12 mouse cellular contexts compared by ENCODE assay signal in genomic region chr5:117502611-117503010, GRCm38 (mm10).
A peak's percentile ranks its signal among the peaks of the same experiment; 100 is the strongest.
DNase-seq lines count a peak whose midpoint lies in the region; ATAC-seq and TF ChIP-seq lines count a peak whose summit lies in the region.
"Had no signal": no experiment of that assay in that cellular context is flagged by ENCODE, and none has a peak within 500 bp of the region (broad histone marks: within the 10 kb centered on the region; RNA-seq: fewer than 3 reads in every experiment).

No protein-coding gene starts in this region.

- no peaks in the 10 kb centered on the region for H3K36me3 ChIP-seq in lung, embryonic 14.5 days (ENCODE audit: insufficient read depth)
- H3K36me3 ChIP-seq in G1E (replicated peaks), result no peaks in the 10 kb centered on the region
- H3K36me3 ChIP-seq in small intestine, adult 2 months (ENCODE audit: control insufficient read depth, insufficient read depth, low read length), result no peaks in the 10 kb centered on the region
- H3K36me3 ChIP-seq: stomach, embryonic 15.5 days had no signal

- WGBS in lung, embryonic 14.5 days, result 82% methylated on average over 5 of the region's 5 CpGs
- 82% methylated on average over 5 of the region's 5 CpGs for WGBS in small intestine, adult 2 months

- no peak overlapping the region for H3K4me2 ChIP-seq in lung, embryonic 14.5 days
- H3K4me2 ChIP-seq: neural tube, embryonic 15.5 days; stomach, embryonic 15.5 days had no signal

- no peaks in the 10 kb centered on the region for H3K4me1 ChIP-seq in lung, embryonic 14.5 days (ENCODE audit: insufficient read depth)
- no peaks in the 10 kb centered on the region for H3K4me1 ChIP-seq in G1E (ENCODE audit: insufficient read depth, low read depth, low read length)
- peaks cover 6% of the 10 kb centered on the region for H3K4me1 ChIP-seq in small intestine, adult 2 months (ENCODE audit: control insufficient read depth, insufficient read depth, insufficient read length, low read length)
- H3K4me1 ChIP-seq: stomach, embryonic 15.5 days had no signal

- TF ChIP-seq CTCF in gastrocnemius, adult 2 months (IDR thresholded peaks at IDR 0.05), result peak; percentile 72
- TF ChIP-seq CTCF in lung, embryonic 14.5 days (IDR thresholded peaks at IDR 0.05; ENCODE audit: low read depth), result peak; percentile 68
- peak; percentile 54; the same call in 1 of the 2 replicates for TF ChIP-seq CTCF in G1E (IDR thresholded peaks at IDR 0.05; ENCODE audit: low read depth, low read length)
- peak; percentile 68; the same call in 1 of the 2 replicates for TF ChIP-seq CTCF in small intestine, adult 2 months (IDR thresholded peaks at IDR 0.05; ENCODE audit: extremely low read depth, insufficient read length, insufficient replicate concordance, low read depth, low read length)

- H3K9ac ChIP-seq in lung, embryonic 14.5 days, result no peak overlapping the region
- H3K9ac ChIP-seq: neural tube, embryonic 15.5 days; stomach, embryonic 15.5 days had no signal

- no peak for DNase-seq in gastrocnemius, adult 2 months
- no peak for DNase-seq in gastrocnemius, postnatal 25 days
- no peak for DNase-seq in lung, embryonic 14.5 days
- no peak for DNase-seq in lung, postnatal 10 days
- DNase-seq in G1E (ENCODE audit: low spot score), result no peak
- no peak for DNase-seq in frontal cortex, postnatal 25 days (ENCODE audit: low spot score in 2 of 2)
- no peak for DNase-seq in left cerebral cortex, adult 9 months (ENCODE audit: low spot score in 2 of 2)
- DNase-seq: cerebellum, adult 8-10 months had no signal

- no peak for TF ChIP-seq POLR2A in small intestine, adult 2 months (IDR thresholded peaks at IDR 0.05; ENCODE audit: low read depth, low read length)

- intact Hi-C loops in gastrocnemius, adult 2 months (cut with DNase I), result no loop called here

- no peak for ATAC-seq in lung, embryonic 14.5 days (ENCODE audit: insufficient read depth)
- ATAC-seq in G1E (ENCODE audit: extremely low read depth, insufficient number of reproducible peaks, low FRiP score, poor library complexity, severe bottlenecking), result no peak; the same call in 1 of the 2 replicates
- ATAC-seq: forebrain, embryonic 14.5 days had no signal

- H3K9me3 ChIP-seq in lung, embryonic 14.5 days (ENCODE audit: low read depth, low read length), result no peaks in the 10 kb centered on the region
- H3K9me3 ChIP-seq in G1E (replicated peaks), result peaks cover 71% of the 10 kb centered on the region
- H3K9me3 ChIP-seq: neural tube, embryonic 15.5 days; stomach, embryonic 15.5 days had no signal

- H3K4me3 ChIP-seq in gastrocnemius, adult 2 months, result no peak overlapping the region
- no peak overlapping the region for H3K4me3 ChIP-seq in lung, embryonic 14.5 days (ENCODE audit: low read depth, low read length)
- no peak overlapping the region for H3K4me3 ChIP-seq in G1E (ENCODE audit: low read depth, low read length)
- no peak overlapping the region for H3K4me3 ChIP-seq in small intestine, adult 2 months (ENCODE audit: low read depth, low read length)
- H3K4me3 ChIP-seq: neural tube, embryonic 15.5 days; stomach, embryonic 15.5 days had no signal

- no peak overlapping the region for H3K27ac ChIP-seq in gastrocnemius, adult 2 months
- no peak overlapping the region for H3K27ac ChIP-seq in lung, embryonic 14.5 days (ENCODE audit: low read depth)
- no peak overlapping the region for H3K27ac ChIP-seq in small intestine, adult 2 months (ENCODE audit: insufficient read depth, low read depth, low read length)
- H3K27ac ChIP-seq: neural tube, embryonic 15.5 days; stomach, embryonic 15.5 days had no signal

- no peaks in the 10 kb centered on the region for H3K27me3 ChIP-seq in lung, embryonic 14.5 days (ENCODE audit: insufficient read depth, low read length)
- H3K27me3 ChIP-seq in G1E (ENCODE audit: insufficient read depth, low read length), result no peaks in the 10 kb centered on the region
- H3K27me3 ChIP-seq in small intestine, adult 2 months (ENCODE audit: control insufficient read depth, insufficient read depth, low read length), result no peaks in the 10 kb centered on the region
- H3K27me3 ChIP-seq: neural tube, embryonic 15.5 days; stomach, embryonic 15.5 days had no signal
